Mouse (Mus musculus) forebrain, postnatal 0 days (tissue): ENCODE measurements around the gene Cc2d1b. TPM values are rescaled to one million over a fixed set of nuclear protein-coding genes. Genes with fewer than 3 reads are reported as not detected.

Experiments
- ATAC-seq: fragments of 200-750 bp; cut with Nextera tagmentation; 2 replicates; pipeline ENCODE4 v1.8.0; 2017; ENCODE audit warnings: mild to moderate bottlenecking, moderate library complexity
- DNase-seq: peaks from one replicate; pipeline ENCODE4 v3.0.0-alpha.2; 2015
- H3K27ac ChIP-seq: fragments of 300-500 bp; sonication (generic); 2 replicates; pipeline ENCODE4 v1.5.1; 2014; ENCODE audit warnings: low read depth, mild to moderate bottlenecking, antibody characterized with exemption, low read length, moderate library complexity, mixed read lengths
- H3K27me3 ChIP-seq: fragments of 300-500 bp; sonication (generic); 2 replicates; pipeline ENCODE4 v1.6.1; 2014; ENCODE audit warnings: mild to moderate bottlenecking, low read length, mixed read lengths; ENCODE audit not compliant: insufficient read depth
- H3K36me3 ChIP-seq: fragments of 300-500 bp; sonication (generic); 2 replicates; pipeline ENCODE4 v1.6.1; 2014; ENCODE audit warnings: mild to moderate bottlenecking, moderate library complexity; ENCODE audit not compliant: insufficient read depth
- H3K4me1 ChIP-seq: fragments of 300-500 bp; sonication (generic); 2 replicates; pipeline ENCODE4 v1.6.1; 2014; ENCODE audit warnings: antibody characterized with exemption; ENCODE audit not compliant: insufficient read depth
- H3K4me2 ChIP-seq: fragments of 300-500 bp; sonication (generic); 2 replicates; pipeline ENCODE4 v1.6.1; 2014; ENCODE audit warnings: low read depth, mild to moderate bottlenecking, moderate library complexity
- H3K4me3 ChIP-seq: fragments of 300-500 bp; sonication (generic); 2 replicates; pipeline ENCODE4 v1.5.1; 2014; ENCODE audit warnings: low read depth, low read length, mixed read lengths
- H3K9ac ChIP-seq: fragments of 300-500 bp; sonication (generic); 2 replicates; pipeline ENCODE4 v1.6.1; 2014; ENCODE audit warnings: mild to moderate bottlenecking
- H3K9me3 ChIP-seq: fragments of 300-500 bp; sonication (generic); 2 replicates; pipeline ENCODE4 v1.6.1; 2016; ENCODE audit warnings: low read length
- CTCF ChIP-seq: sonication (generic); IDR thresholded peaks from 2 replicates; pipeline ENCODE4 v1.5.1; 2016; ENCODE audit warnings: antibody characterized with exemption, control low read depth, low read depth
- WGBS: fragments of 180-500 bp; shearing (Covaris S2); extraction: QIAGEN DNeasy Blood & Tissue Kit; methylation state at CpG from one replicate; pipeline ENCODE4 v1.1.7; 2014; 5-methylcytosine and 5-hydroxymethylcytosine counted together
- polyA plus RNA-seq: library from polyadenylated mRNA; unstranded; fragments of >200 nt; fragmentation: Nextera tagmentation; extraction: Ambion mirVana; gene quantifications from 2 replicates; pipeline ENCODE4 v1.2.1, GENCODE M21; 2015
- total RNA-seq: library from RNA; depleted of rRNA; stranded (reverse); fragments of >200 nt; gene quantifications from 2 replicates; pipeline ENCODE4 v1.2.3, GENCODE M21; 2014

Gene Cc2d1b
- total and polyA plus RNA-seq, 2 experiments from 2014 or later = 14.5 to 59.7 TPM

DNA sequence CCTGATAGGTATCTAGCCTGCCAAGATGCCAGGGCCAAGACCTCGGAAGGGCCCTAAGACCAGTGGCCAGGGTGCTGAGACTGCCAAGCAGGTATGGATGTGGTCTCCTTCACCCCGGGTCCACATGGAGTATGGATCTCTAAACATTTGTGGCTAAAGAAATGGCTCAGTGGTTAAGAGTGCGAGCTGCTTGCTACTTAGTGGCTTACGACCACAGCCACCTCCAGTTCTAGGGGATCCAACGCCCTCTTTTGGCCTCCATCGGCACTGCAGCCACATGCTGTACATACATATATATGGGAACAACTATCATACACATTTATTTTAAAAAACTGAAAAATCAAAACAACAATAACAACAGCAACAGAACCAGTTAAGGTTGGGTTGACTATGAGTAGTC, 1.8 kb downstream of the Cc2d1b start:
- peak; percentile 21 for TF ChIP-seq CTCF
- H3K4me2 ChIP-seq = no peak overlapping the region
- H3K27ac ChIP-seq = no peak overlapping the region
- H3K36me3 ChIP-seq = peaks cover 15% of the 10 kb centered on the region
- H3K4me1 ChIP-seq = peaks cover 6% of the 10 kb centered on the region; the same call in 1 of the 2 replicates
- H3K27me3 ChIP-seq = no peaks in the 10 kb centered on the region
- H3K9me3 ChIP-seq = no peaks in the 10 kb centered on the region
- WGBS = 96% methylated on average over 6 of the region's 6 CpGs
- H3K4me3 ChIP-seq = no peak overlapping the region
- no peak overlapping the region for H3K9ac ChIP-seq
- no peak for DNase-seq
- no peak for ATAC-seq

- 82% methylated on average over 5 of the region's 5 CpGs for WGBS
- Histone ChIP-seq H3K4me1 (no peaks in the 10 kb centered on the region), H3K36me3 (peaks cover 61% of the 10 kb centered on the region), H3K4me3 (no peak overlapping the region), H3K9me3 (no peaks in the 10 kb centered on the region), H3K9ac (no peak overlapping the region), H3K27ac (no peak overlapping the region), H3K4me2 (no peak overlapping the region), H3K27me3 (no peaks in the 10 kb centered on the region)
- ATAC-seq (no peak), DNase-seq (no peak)
- no peak for TF ChIP-seq CTCF
Observed at GRCm38 (mm10) chr4:108627066-108627465, 7.3 kb downstream of the Cc2d1b start.

- Histone ChIP-seq H3K4me1 (no peaks in the 10 kb centered on the region), H3K4me3 (no peak overlapping the region), H3K4me2 (no peak overlapping the region), H3K9me3 (no peaks in the 10 kb centered on the region), H3K27ac (no peak overlapping the region), H3K9ac (no peak overlapping the region), H3K27me3 (no peaks in the 10 kb centered on the region), H3K36me3 (peaks cover 74% of the 10 kb centered on the region)
- no peak for ATAC-seq
- WGBS = 86% methylated on average over 7 of the region's 7 CpGs
- DNase-seq = no peak
- no peak for TF ChIP-seq CTCF
Observed at GRCm38 (mm10) chr4:108629363-108629880, 9.7 kb downstream of the Cc2d1b start.

- no peak for TF ChIP-seq CTCF
- Histone ChIP-seq H3K4me1 (no peaks in the 10 kb centered on the region), H3K27ac (no peak overlapping the region), H3K27me3 (no peaks in the 10 kb centered on the region), H3K4me3 (no peak overlapping the region), H3K36me3 (peaks cover 77% of the 10 kb centered on the region), H3K9me3 (no peaks in the 10 kb centered on the region), H3K4me2 (no peak overlapping the region), H3K9ac (no peak overlapping the region)
- ATAC-seq (no peak), DNase-seq (no peak)
- 95% methylated on average over 9 of the region's 9 CpGs for WGBS
Observed at GRCm38 (mm10) chr4:108630096-108630495, 10.4 kb downstream of the Cc2d1b start.

- TF ChIP-seq CTCF = no peak
- Histone ChIP-seq H3K4me2 (no peak overlapping the region), H3K36me3 (peaks cover 64% of the 10 kb centered on the region), H3K9me3 (no peaks in the 10 kb centered on the region), H3K4me3 (no peak overlapping the region), H3K9ac (no peak overlapping the region), H3K4me1 (no peaks in the 10 kb centered on the region), H3K27ac (no peak overlapping the region), H3K27me3 (no peaks in the 10 kb centered on the region)
- DNase-seq (no peak), ATAC-seq (no peak)
- WGBS = 95% methylated on average over 4 of the region's 4 CpGs
Observed at GRCm38 (mm10) chr4:108631616-108632015, 11.9 kb downstream of the Cc2d1b start.

DNA sequence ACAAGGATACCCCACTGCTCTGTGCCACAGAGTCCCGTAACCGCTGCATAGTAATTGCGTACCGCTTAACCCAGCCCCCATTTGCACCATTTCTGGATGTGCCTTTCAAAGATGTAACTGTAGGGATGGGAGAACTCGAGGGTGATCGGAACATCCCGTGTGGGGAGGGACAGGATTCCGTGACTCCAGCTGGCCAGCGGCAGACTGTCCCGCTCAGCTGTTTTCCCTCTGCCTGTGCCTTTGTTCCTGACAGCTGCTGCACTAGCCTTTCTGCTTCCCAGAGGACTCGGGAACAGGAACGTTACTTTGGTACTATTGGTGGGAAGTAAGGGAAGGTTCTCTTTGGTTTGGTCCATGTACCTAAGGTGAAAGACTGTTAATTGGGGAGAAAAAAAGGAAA, 14.0 kb downstream of the Cc2d1b start:
- Histone ChIP-seq H3K9me3 (no peaks in the 10 kb centered on the region), H3K27me3 (no peaks in the 10 kb centered on the region), H3K36me3 (peaks cover 56% of the 10 kb centered on the region), H3K4me1 (no peaks in the 10 kb centered on the region), H3K27ac (no peak overlapping the region), H3K4me3 (no peak overlapping the region), H3K9ac (no peak overlapping the region), H3K4me2 (no peak overlapping the region)
- ATAC-seq (no peak), DNase-seq (no peak)
- WGBS = 86% methylated on average over 12 of the region's 12 CpGs
- TF ChIP-seq CTCF = no peak

DNA sequence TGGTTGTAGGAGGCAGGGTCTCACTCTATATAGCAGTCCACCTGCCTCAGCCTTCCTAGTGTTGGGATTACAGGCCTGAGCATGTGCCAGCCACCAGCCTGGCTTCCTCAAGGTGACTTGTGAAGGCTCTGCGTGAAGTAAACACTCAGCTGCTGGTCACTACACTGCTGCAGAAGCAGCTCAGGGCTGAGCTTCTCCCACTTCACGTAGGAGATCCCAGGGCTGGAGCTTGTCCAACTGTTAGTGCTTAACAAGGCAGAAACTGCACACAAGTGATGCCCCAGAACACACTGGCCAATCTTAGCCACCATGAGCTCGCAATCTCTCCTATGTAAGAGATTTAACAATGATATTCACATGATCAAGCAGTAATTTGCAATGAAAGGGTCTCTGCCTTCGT, 15.0 kb downstream of the Cc2d1b start:
- no peaks in the 10 kb centered on the region for H3K9me3 ChIP-seq
- no peaks in the 10 kb centered on the region for H3K4me1 ChIP-seq
- H3K4me2 ChIP-seq = no peak overlapping the region
- ATAC-seq = no peak
- no peak overlapping the region for H3K9ac ChIP-seq
- WGBS = 47% methylated on average over 4 of the region's 4 CpGs
- no peak overlapping the region for H3K4me3 ChIP-seq
- no peak overlapping the region for H3K27ac ChIP-seq
- TF ChIP-seq CTCF = no peak
- no peaks in the 10 kb centered on the region for H3K27me3 ChIP-seq
- peaks cover 47% of the 10 kb centered on the region for H3K36me3 ChIP-seq
- DNase-seq = no peak
